Mouse (Mus musculus) olfactory bulb, adult 2 months (tissue): ENCODE results near the gene Gpatch2.

Experiments used
- CTCF ChIP-seq: fragments of 200-500 bp; IDR thresholded peaks from 2 replicates; pipeline ENCODE4 v1.5.1; 2012; ENCODE audit warnings: low read depth, mild to moderate bottlenecking, low read length, moderate library complexity; ENCODE audit not compliant: insufficient read depth
- POLR2A ChIP-seq: fragments of 200-500 bp; IDR thresholded peaks from 2 replicates; pipeline ENCODE4 v1.6.1; 2012; ENCODE audit warnings: mild to moderate bottlenecking, low read depth, low read length, moderate library complexity; ENCODE audit not compliant: insufficient read depth

- TF ChIP-seq POLR2A (no peak), CTCF (no peak)
Measured at GRCm38 (mm10) chr1:187209496-187209895, 5.8 kb upstream of the Gpatch2 start.
